Mouse (Mus musculus) embryonic facial prominence, embryonic 15.5 days (tissue): ENCODE measurements around the gene Plcz1. TPM values are rescaled to one million over a fixed set of nuclear protein-coding genes. Genes with fewer than 3 reads are reported as not detected.

Source experiments
- ATAC-seq: fragments of 200-750 bp; cut with Nextera tagmentation; 2 replicates; pipeline ENCODE4 v1.8.0; 2017; ENCODE audit warnings: low read depth, moderate TSS enrichment; ENCODE audit not compliant: insufficient number of reproducible peaks, low FRiP score, low TSS enrichment
- H3K27ac ChIP-seq: fragments of 300-500 bp; sonication (generic); replicated peaks from 2 replicates; pipeline ENCODE4 v1.5.1; 2015; ENCODE audit warnings: mild to moderate bottlenecking, inconsistent platforms
- H3K27me3 ChIP-seq: fragments of 300-500 bp; sonication (generic); 2 replicates; pipeline ENCODE4 v1.6.1; 2015; ENCODE audit warnings: inconsistent platforms
- H3K36me3 ChIP-seq: fragments of 300-500 bp; sonication (generic); 2 replicates; pipeline ENCODE4 v1.6.1; 2015; ENCODE audit warnings: mild to moderate bottlenecking, inconsistent platforms
- H3K4me1 ChIP-seq: fragments of 300-500 bp; sonication (generic); 2 replicates; pipeline ENCODE4 v1.6.1; 2015; ENCODE audit warnings: inconsistent platforms
- H3K4me2 ChIP-seq: fragments of 300-500 bp; sonication (generic); replicated peaks from 2 replicates; pipeline ENCODE4 v1.6.1; 2015; ENCODE audit warnings: mild to moderate bottlenecking, inconsistent platforms
- H3K4me3 ChIP-seq: fragments of 300-500 bp; sonication (generic); replicated peaks from 2 replicates; pipeline ENCODE4 v1.5.1; 2015; ENCODE audit warnings: mild to moderate bottlenecking, inconsistent platforms
- H3K9ac ChIP-seq: fragments of 300-500 bp; sonication (generic); 2 replicates; pipeline ENCODE4 v1.6.1; 2015; ENCODE audit warnings: inconsistent platforms
- H3K9me3 ChIP-seq: fragments of 300-500 bp; sonication (generic); replicated peaks from 2 replicates; pipeline ENCODE4 v1.6.1; 2016; ENCODE audit warnings: inconsistent platforms
- WGBS: fragments of 180-500 bp; shearing (Covaris S2); methylation state at CpG from one replicate; pipeline ENCODE4 v1.1.7; 2015; 5-methylcytosine and 5-hydroxymethylcytosine counted together
- polyA plus RNA-seq: library from polyadenylated mRNA; unstranded; fragments of >200 nt; fragmentation: Nextera tagmentation; extraction: Ambion mirVana; gene quantifications from 2 replicates; pipeline ENCODE4 v1.2.1, GENCODE M21; 2015

The Plcz1 gene
- polyA plus RNA-seq, 1 experiment from 2014 or later, result not detected

- no peak overlapping the region for H3K4me3 ChIP-seq
- no peak for ATAC-seq
- 69% methylated on average over 2 of the region's 2 CpGs for WGBS
These were observed 54.7 kb downstream of the Plcz1 start for GRCm38 (mm10) chr6:139986564-139986963.

DNA sequence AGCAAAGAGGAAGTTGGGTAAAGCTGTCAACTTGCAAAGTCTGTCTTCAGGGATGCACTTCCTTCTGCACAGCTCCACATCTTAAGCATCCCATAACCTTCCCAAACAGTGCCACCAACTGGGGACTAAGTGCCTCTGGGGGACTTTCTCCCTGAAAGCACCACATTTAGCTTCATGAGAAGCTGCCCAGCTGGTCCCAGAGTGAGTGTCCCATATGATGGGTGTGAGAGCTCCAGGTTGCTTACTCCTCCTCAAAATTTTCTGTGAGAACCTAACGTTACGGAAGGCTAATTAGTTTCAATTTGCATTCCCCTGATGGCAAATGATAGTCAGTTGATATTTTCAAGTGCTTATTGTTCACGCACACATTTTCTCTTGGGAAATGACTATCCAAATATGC lies 57.2 kb downstream of the Plcz1 start:
- H3K9me3 ChIP-seq, result no peaks in the 10 kb centered on the region
- no peaks in the 10 kb centered on the region for H3K36me3 ChIP-seq
- no peak overlapping the region for H3K4me3 ChIP-seq
- H3K9ac ChIP-seq, result no peak overlapping the region
- H3K27ac ChIP-seq, result no peak overlapping the region
- ATAC-seq, result no peak
- WGBS, result 86% methylated on average over 3 of the region's 3 CpGs
- H3K27me3 ChIP-seq, result no peaks in the 10 kb centered on the region
- H3K4me2 ChIP-seq, result no peak overlapping the region
- H3K4me1 ChIP-seq, result no peaks in the 10 kb centered on the region

More at GRCm38 (mm10) chr6:139986564-139986963, 54.7 kb downstream of the Plcz1 start:
- Histone ChIP-seq H3K9me3 (no peaks in the 10 kb centered on the region), H3K4me2 (no peak overlapping the region), H3K36me3 (no peaks in the 10 kb centered on the region), H3K27ac (no peak overlapping the region), H3K27me3 (no peaks in the 10 kb centered on the region), H3K4me1 (no peaks in the 10 kb centered on the region), H3K9ac (no peak overlapping the region)

DNA sequence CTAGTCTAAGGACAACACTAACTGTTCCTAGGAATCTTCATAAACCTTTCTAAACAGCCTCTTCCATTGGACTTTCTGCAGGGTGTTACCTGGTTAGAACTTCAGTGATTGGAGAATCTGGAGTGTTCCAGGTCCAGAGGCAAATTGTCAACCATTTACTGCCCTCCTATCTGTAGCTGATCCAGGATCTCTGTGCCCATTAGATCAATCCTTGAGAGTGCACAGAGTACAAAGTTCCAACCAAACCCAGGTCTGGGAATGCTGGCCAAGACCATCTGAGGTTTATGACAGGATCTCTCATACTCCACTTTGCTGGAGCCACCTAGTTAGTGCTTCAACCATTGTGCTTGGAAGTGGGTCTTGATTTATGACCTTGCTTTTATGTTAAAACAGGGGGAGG lies 60.2 kb downstream of the Plcz1 start:
- ATAC-seq, result no peak
- no peak overlapping the region for H3K27ac ChIP-seq
- no peak overlapping the region for H3K9ac ChIP-seq
- no peak overlapping the region for H3K4me2 ChIP-seq
- H3K36me3 ChIP-seq, result no peaks in the 10 kb centered on the region
- H3K9me3 ChIP-seq, result no peaks in the 10 kb centered on the region
- H3K4me1 ChIP-seq, result no peaks in the 10 kb centered on the region
- no peaks in the 10 kb centered on the region for H3K27me3 ChIP-seq
- H3K4me3 ChIP-seq, result no peak overlapping the region

- ATAC-seq, result no peak
- H3K27me3 ChIP-seq, result no peaks in the 10 kb centered on the region
These were observed 63.1 kb downstream of the Plcz1 start for GRCm38 (mm10) chr6:139978114-139978513.

DNA sequence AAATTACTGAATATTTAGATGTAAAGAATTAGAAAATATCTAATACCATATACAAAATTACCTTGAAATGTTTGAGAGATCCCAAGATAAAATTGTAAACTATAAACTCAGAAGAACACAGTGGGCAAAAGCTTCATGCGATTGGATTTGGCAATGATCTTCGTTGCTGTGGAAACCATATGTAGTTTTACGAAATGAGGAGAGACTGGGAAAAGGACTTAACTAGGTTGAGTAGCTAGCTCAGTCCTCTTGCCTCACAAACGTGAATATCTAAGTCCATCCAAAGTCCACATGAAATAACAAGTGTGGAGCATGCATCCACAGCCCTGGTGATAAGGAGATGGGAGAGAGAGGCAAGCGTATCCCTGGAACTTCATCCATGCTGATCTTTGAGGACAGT lies 66.6 kb downstream of the Plcz1 start:
- WGBS, result 75% methylated on average over 5 of the region's 5 CpGs
- Histone ChIP-seq H3K27ac (no peak overlapping the region), H3K27me3 (no peaks in the 10 kb centered on the region), H3K9me3 (no peaks in the 10 kb centered on the region), H3K9ac (no peak overlapping the region), H3K4me2 (no peak overlapping the region), H3K4me1 (no peaks in the 10 kb centered on the region), H3K4me3 (no peak overlapping the region), H3K36me3 (no peaks in the 10 kb centered on the region)
- no peak for ATAC-seq

More at GRCm38 (mm10) chr6:139978114-139978513, 63.1 kb downstream of the Plcz1 start:
- no peaks in the 10 kb centered on the region for H3K4me1 ChIP-seq
- WGBS, result 44% methylated on average over 3 of the region's 3 CpGs
- H3K4me2 ChIP-seq, result no peak overlapping the region
- no peaks in the 10 kb centered on the region for H3K9me3 ChIP-seq
- H3K36me3 ChIP-seq, result no peaks in the 10 kb centered on the region
- H3K4me3 ChIP-seq, result no peak overlapping the region
- no peak overlapping the region for H3K27ac ChIP-seq
- no peak overlapping the region for H3K9ac ChIP-seq

GRCm38 (mm10) chr6:139971608-139972298 lies 69.5 kb downstream of the Plcz1 start:
- Histone ChIP-seq H3K27me3 (no peaks in the 10 kb centered on the region), H3K36me3 (no peaks in the 10 kb centered on the region), H3K4me2 (no peak overlapping the region), H3K9ac (no peak overlapping the region), H3K4me3 (no peak overlapping the region), H3K4me1 (no peaks in the 10 kb centered on the region), H3K9me3 (no peaks in the 10 kb centered on the region), H3K27ac (no peak overlapping the region)
- 78% methylated on average over 4 of the region's 4 CpGs for WGBS
- no peak for ATAC-seq

GRCm38 (mm10) chr6:139966684-139967083 lies 74.6 kb downstream of the Plcz1 start:
- Histone ChIP-seq H3K4me3 (no peak overlapping the region), H3K4me1 (no peaks in the 10 kb centered on the region), H3K36me3 (no peaks in the 10 kb centered on the region), H3K9ac (no peak overlapping the region), H3K27ac (no peak overlapping the region), H3K4me2 (no peak overlapping the region), H3K9me3 (no peaks in the 10 kb centered on the region), H3K27me3 (no peaks in the 10 kb centered on the region)
- 55% methylated on average over 6 of the region's 6 CpGs for WGBS
- no peak for ATAC-seq

DNA sequence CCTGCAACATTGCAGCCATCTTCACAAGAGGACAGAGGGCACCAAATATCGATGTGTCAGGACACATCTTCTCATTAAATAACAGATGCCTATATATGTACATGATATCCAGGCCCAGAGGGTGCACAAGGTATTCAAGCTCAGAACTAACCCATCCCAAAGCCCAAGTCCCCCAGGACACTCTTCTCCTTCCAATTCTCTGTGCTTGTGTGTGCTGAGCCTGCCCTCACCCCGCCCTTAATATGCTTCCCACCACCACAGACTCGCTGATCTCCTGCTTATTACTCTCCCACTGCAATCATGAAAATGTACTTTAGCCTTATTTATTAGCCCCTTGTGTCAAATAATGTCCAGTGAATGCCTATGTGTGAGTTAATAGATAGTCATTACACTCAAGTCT lies 76.4 kb downstream of the Plcz1 start:
- Histone ChIP-seq H3K4me1 (no peaks in the 10 kb centered on the region), H3K36me3 (no peaks in the 10 kb centered on the region), H3K9me3 (no peaks in the 10 kb centered on the region), H3K4me2 (no peak overlapping the region), H3K4me3 (no peak overlapping the region), H3K27me3 (no peaks in the 10 kb centered on the region), H3K27ac (no peak overlapping the region), H3K9ac (no peak overlapping the region)
- WGBS, result 80% methylated on average over 3 of the region's 3 CpGs
- ATAC-seq, result no peak

DNA sequence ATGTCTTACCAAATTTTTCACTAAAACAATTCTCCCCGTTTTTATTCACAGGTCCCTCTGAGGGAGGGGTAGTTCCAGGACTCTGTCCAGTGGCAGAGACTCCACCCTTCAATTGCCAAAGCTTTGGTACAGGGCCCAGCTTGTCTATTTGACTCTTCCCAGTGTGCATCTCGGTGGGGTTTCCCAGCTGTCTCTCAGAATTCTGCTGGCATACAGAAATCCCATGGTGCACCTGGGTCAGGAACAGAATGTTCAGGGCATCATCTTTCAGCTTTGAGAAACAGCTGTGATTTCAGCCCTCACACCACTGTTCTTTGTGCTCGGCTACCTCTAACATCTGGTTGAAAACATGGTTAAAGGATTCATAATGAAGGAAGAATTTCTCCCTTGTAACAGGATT lies 77.5 kb downstream of the Plcz1 start:
- Histone ChIP-seq H3K36me3 (no peaks in the 10 kb centered on the region), H3K9me3 (no peaks in the 10 kb centered on the region), H3K4me3 (no peak overlapping the region), H3K4me2 (no peak overlapping the region), H3K27me3 (no peaks in the 10 kb centered on the region), H3K4me1 (no peaks in the 10 kb centered on the region), H3K27ac (no peak overlapping the region), H3K9ac (no peak overlapping the region)
- ATAC-seq, result no peak
- 48% methylated on average over 3 of the region's 3 CpGs for WGBS

DNA sequence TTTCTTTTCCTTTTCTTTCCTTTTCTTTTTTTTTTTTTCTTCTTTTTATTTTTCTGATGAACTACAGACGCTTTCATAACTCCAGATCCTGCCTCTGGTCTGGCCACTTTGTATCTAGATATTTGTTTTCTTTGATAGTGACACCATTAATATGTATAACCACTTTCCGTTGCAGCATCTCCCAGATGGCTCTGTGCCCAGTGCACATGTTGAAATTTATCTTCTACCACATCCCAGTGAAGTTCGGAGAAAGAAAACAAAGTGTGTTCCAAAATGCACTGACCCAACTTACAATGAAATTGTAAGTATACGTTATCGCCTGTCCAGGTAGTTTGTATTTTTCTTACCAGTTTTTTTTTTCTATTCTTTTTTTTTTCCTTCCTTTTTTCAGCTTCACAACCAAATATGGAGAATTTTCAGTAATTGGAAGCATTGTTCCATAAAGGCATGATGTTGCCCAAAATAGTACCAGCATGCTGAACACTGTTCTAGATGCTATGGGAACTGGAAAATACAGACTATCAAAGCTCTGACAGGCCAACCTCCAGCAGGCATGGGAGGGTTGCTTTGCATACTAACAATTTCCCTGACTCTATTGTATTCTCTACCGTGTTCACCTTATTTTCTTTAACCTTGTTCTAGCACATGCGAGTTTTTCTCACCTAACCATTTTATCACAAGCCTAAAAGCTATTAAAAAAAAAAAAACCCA lies 83.6 kb downstream of the Plcz1 start:
- Histone ChIP-seq H3K4me2 (no peak overlapping the region), H3K4me3 (no peak overlapping the region), H3K9ac (no peak overlapping the region), H3K9me3 (no peaks in the 10 kb centered on the region), H3K27me3 (no peaks in the 10 kb centered on the region), H3K36me3 (no peaks in the 10 kb centered on the region), H3K27ac (no peak overlapping the region), H3K4me1 (no peaks in the 10 kb centered on the region)
- 60% methylated on average over 7 of the region's 7 CpGs for WGBS
- no peak for ATAC-seq

DNA sequence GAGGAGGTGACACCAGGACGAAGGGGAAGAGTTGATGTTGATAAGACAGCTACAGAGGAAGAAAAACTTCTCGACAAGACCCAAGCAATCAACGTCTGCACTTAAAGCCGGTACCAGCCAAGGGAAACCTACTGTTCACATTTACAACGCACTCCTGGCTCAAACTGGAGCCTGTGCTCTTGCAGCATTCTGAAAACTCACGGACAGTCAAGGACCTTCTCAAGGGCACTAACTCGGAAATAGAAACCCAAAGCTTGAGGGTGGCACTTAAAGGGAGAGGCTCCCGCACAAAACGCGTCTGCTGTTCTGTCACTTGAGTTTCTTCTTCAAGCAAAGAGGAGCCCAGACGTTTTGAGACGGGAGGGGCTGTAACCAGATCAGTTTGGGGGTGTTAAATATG lies 87.7 kb downstream of the Plcz1 start:
- Histone ChIP-seq H3K4me2 (no peak overlapping the region), H3K36me3 (no peaks in the 10 kb centered on the region), H3K4me1 (no peaks in the 10 kb centered on the region), H3K27ac (no peak overlapping the region), H3K9me3 (no peaks in the 10 kb centered on the region), H3K27me3 (no peaks in the 10 kb centered on the region), H3K4me3 (no peak overlapping the region), H3K9ac (no peak overlapping the region)
- no peak for ATAC-seq
- 75% methylated on average over 12 of the region's 12 CpGs for WGBS
